Mouse (Mus musculus): ENCODE results near the gene Ehmt2. TPM values are rescaled to one million over a fixed set of nuclear protein-coding genes. Genes with fewer than 3 reads are reported as not detected.

Ehmt2 gene
- polyA plus RNA-seq (2014; fragmentation: Nextera tagmentation; extraction: Ambion mirVana) = 61.0 and 65.7 TPM in 2 replicates

- H3K27ac ChIP-seq (replicated peaks; ENCODE audit: low read depth, low read length) = peak within 1 kb of the TSS; percentile 96
- peaks cover 12% of the 10 kb centered on the region; the same call in 1 of the 2 replicates for H3K4me1 ChIP-seq (ENCODE audit: control insufficient read depth, insufficient read depth, low read length)
- peak within 1 kb of the TSS; percentile 84 for H3K9ac ChIP-seq (ENCODE audit: low read depth, low read length)
- 0% methylated on average over 15 of the region's 44 CpGs for WGBS
- peak; percentile 88 for DNase-seq (ENCODE audit: low spot score)
- H3K27me3 ChIP-seq (replicated peaks; ENCODE audit: control insufficient read depth, insufficient read depth, low read length) = no peaks in the 10 kb centered on the region
- H3K4me2 ChIP-seq (ENCODE audit: low read depth, low read length) = peak within 1 kb of the TSS; percentile 74
- H3K9me3 ChIP-seq (ENCODE audit: control insufficient read depth, low read length) = no peaks in the 10 kb centered on the region
- ATAC-seq (ENCODE audit: low read depth) = peak; percentile 35; the same call in 1 of the 2 replicates
- H3K36me3 ChIP-seq (ENCODE audit: control insufficient read depth, insufficient read depth, low read length) = peaks cover 30% of the 10 kb centered on the region
- H3K4me3 ChIP-seq (ENCODE audit: low read depth, low read length) = peak within 1 kb of the TSS; percentile 89
These were observed at the start of gene Ehmt2, which contains the start of gene C2 for GRCm38 (mm10) chr17:34898160-34898586. Ehmt2 (plus strand) TSS chr17:34898469. C2 (minus strand) TSS chr17:34898265.

- WGBS = under 1% methylated on average over 44 of the region's 65 CpGs
- peak within 1 kb of the TSS; percentile 68 for H3K4me2 ChIP-seq (ENCODE audit: low read depth, low read length)
- peak within 1 kb of the TSS; percentile 82 for H3K9ac ChIP-seq (ENCODE audit: low read depth, low read length)
- H3K27me3 ChIP-seq (replicated peaks; ENCODE audit: control insufficient read depth, insufficient read depth, low read length) = no peaks in the 10 kb centered on the region
- H3K9me3 ChIP-seq (ENCODE audit: control insufficient read depth, low read length) = no peaks in the 10 kb centered on the region
- peaks cover 60% of the 10 kb centered on the region for H3K36me3 ChIP-seq (ENCODE audit: control insufficient read depth, insufficient read depth, low read length)
- peak within 1 kb of the TSS; percentile 17; the same call in 1 of the 2 replicates for H3K27ac ChIP-seq (replicated peaks; ENCODE audit: low read depth, low read length)
- peak; percentile 98 for ATAC-seq (ENCODE audit: low read depth)
- DNase-seq (ENCODE audit: low spot score) = peak; percentile 98
- peaks cover 8% of the 10 kb centered on the region for H3K4me1 ChIP-seq (ENCODE audit: control insufficient read depth, insufficient read depth, low read length)
- H3K4me3 ChIP-seq (ENCODE audit: low read depth, low read length) = peak within 1 kb of the TSS; percentile 69
These were observed 48.4 kb upstream of the Ehmt2 start, which contains the start of the genes Skiv2l and Nelfe for GRCm38 (mm10) chr17:34849722-34850516. Skiv2l (minus strand) TSS chr17:34850210. Nelfe (plus strand) TSS chr17:34850391.

- no peak for DNase-seq (ENCODE audit: low spot score)
- WGBS = 2% methylated on average over 25 of the region's 25 CpGs
- Histone ChIP-seq H3K9ac (ENCODE audit: low read depth, low read length) (peak overlapping the region; percentile 77), H3K9me3 (ENCODE audit: control insufficient read depth, low read length) (no peaks in the 10 kb centered on the region), H3K27ac (replicated peaks; ENCODE audit: low read depth, low read length) (0 out of 2 replicates have a peak overlapping the region, but pooled peaks have one; percentile 17), H3K4me3 (ENCODE audit: low read depth, low read length) (peak overlapping the region; percentile 69), H3K4me1 (ENCODE audit: control insufficient read depth, insufficient read depth, low read length) (peaks cover 8% of the 10 kb centered on the region), H3K36me3 (ENCODE audit: control insufficient read depth, insufficient read depth, low read length) (peaks cover 60% of the 10 kb centered on the region), H3K27me3 (replicated peaks; ENCODE audit: control insufficient read depth, insufficient read depth, low read length) (no peaks in the 10 kb centered on the region), H3K4me2 (ENCODE audit: low read depth, low read length) (peak overlapping the region; percentile 68)
- peak; percentile 13; the same call in 1 of the 2 replicates for ATAC-seq (ENCODE audit: low read depth)
These were observed 47.6 kb upstream of the Ehmt2 start for GRCm38 (mm10) chr17:34850517-34851125.

- ATAC-seq (ENCODE audit: low read depth) (no peak), DNase-seq (ENCODE audit: low spot score) (no peak)
- H3K36me3 ChIP-seq (ENCODE audit: control insufficient read depth, insufficient read depth, low read length) = peaks cover 48% of the 10 kb centered on the region
- no peak overlapping the region for H3K27ac ChIP-seq (replicated peaks; ENCODE audit: low read depth, low read length)
- no peaks in the 10 kb centered on the region for H3K9me3 ChIP-seq (ENCODE audit: control insufficient read depth, low read length)
- H3K9ac ChIP-seq (ENCODE audit: low read depth, low read length) = no peak overlapping the region
- peaks cover 8% of the 10 kb centered on the region for H3K4me1 ChIP-seq (ENCODE audit: control insufficient read depth, insufficient read depth, low read length)
- no peaks in the 10 kb centered on the region for H3K27me3 ChIP-seq (replicated peaks; ENCODE audit: control insufficient read depth, insufficient read depth, low read length)
- H3K4me3 ChIP-seq (ENCODE audit: low read depth, low read length) = no peak overlapping the region
- H3K4me2 ChIP-seq (ENCODE audit: low read depth, low read length) = no peak overlapping the region
- 52% methylated on average over 8 of the region's 8 CpGs for WGBS
These were observed 44.8 kb upstream of the Ehmt2 start for GRCm38 (mm10) chr17:34853511-34853910.

GRCm38 (mm10) chr17:34854761-34855160, 43.5 kb upstream of the Ehmt2 start:
- Histone ChIP-seq H3K27me3 (replicated peaks; ENCODE audit: control insufficient read depth, insufficient read depth, low read length) (no peaks in the 10 kb centered on the region), H3K9ac (ENCODE audit: low read depth, low read length) (no peak overlapping the region), H3K4me2 (ENCODE audit: low read depth, low read length) (no peak overlapping the region), H3K4me1 (ENCODE audit: control insufficient read depth, insufficient read depth, low read length) (peaks cover 8% of the 10 kb centered on the region), H3K9me3 (ENCODE audit: control insufficient read depth, low read length) (no peaks in the 10 kb centered on the region), H3K27ac (replicated peaks; ENCODE audit: low read depth, low read length) (no peak overlapping the region), H3K36me3 (ENCODE audit: control insufficient read depth, insufficient read depth, low read length) (peaks cover 48% of the 10 kb centered on the region), H3K4me3 (ENCODE audit: low read depth, low read length) (no peak overlapping the region)
- ATAC-seq (ENCODE audit: low read depth) (no peak), DNase-seq (ENCODE audit: low spot score) (no peak)
- WGBS = 75% methylated on average over 3 of the region's 3 CpGs

- H3K9me3 ChIP-seq (ENCODE audit: control insufficient read depth, low read length) = no peaks in the 10 kb centered on the region
- no peak overlapping the region for H3K4me2 ChIP-seq (ENCODE audit: low read depth, low read length)
- H3K4me1 ChIP-seq (ENCODE audit: control insufficient read depth, insufficient read depth, low read length) = peaks cover 7% of the 10 kb centered on the region
- H3K4me3 ChIP-seq (ENCODE audit: low read depth, low read length) = no peak overlapping the region
- WGBS = 39% methylated on average over 3 of the region's 3 CpGs
- peaks cover 48% of the 10 kb centered on the region for H3K36me3 ChIP-seq (ENCODE audit: control insufficient read depth, insufficient read depth, low read length)
- no peaks in the 10 kb centered on the region for H3K27me3 ChIP-seq (replicated peaks; ENCODE audit: control insufficient read depth, insufficient read depth, low read length)
- no peak overlapping the region for H3K27ac ChIP-seq (replicated peaks; ENCODE audit: low read depth, low read length)
- DNase-seq (ENCODE audit: low spot score) (peak; percentile 30), ATAC-seq (ENCODE audit: low read depth) (no peak)
- 0 out of 2 replicates have a peak overlapping the region, but pooled peaks have one; percentile 2 for H3K9ac ChIP-seq (ENCODE audit: low read depth, low read length)
These were observed 42.4 kb upstream of the Ehmt2 start for GRCm38 (mm10) chr17:34855825-34856224.

GRCm38 (mm10) chr17:34858670-34859069, 39.6 kb upstream of the Ehmt2 start:
- WGBS = 86% methylated on average over 4 of the region's 4 CpGs
- Histone ChIP-seq H3K27ac (replicated peaks; ENCODE audit: low read depth, low read length) (no peak overlapping the region), H3K4me2 (ENCODE audit: low read depth, low read length) (no peak overlapping the region), H3K4me3 (ENCODE audit: low read depth, low read length) (no peak overlapping the region), H3K36me3 (ENCODE audit: control insufficient read depth, insufficient read depth, low read length) (peaks cover 31% of the 10 kb centered on the region), H3K27me3 (replicated peaks; ENCODE audit: control insufficient read depth, insufficient read depth, low read length) (no peaks in the 10 kb centered on the region), H3K9ac (ENCODE audit: low read depth, low read length) (no peak overlapping the region), H3K4me1 (ENCODE audit: control insufficient read depth, insufficient read depth, low read length) (no peaks in the 10 kb centered on the region), H3K9me3 (ENCODE audit: control insufficient read depth, low read length) (no peaks in the 10 kb centered on the region)
- ATAC-seq (ENCODE audit: low read depth) = no peak
- no peak for DNase-seq (ENCODE audit: low spot score)

GRCm38 (mm10) chr17:34860514-34860913, 37.8 kb upstream of the Ehmt2 start:
- H3K9me3 ChIP-seq (ENCODE audit: control insufficient read depth, low read length) = no peaks in the 10 kb centered on the region
- no peaks in the 10 kb centered on the region for H3K4me1 ChIP-seq (ENCODE audit: control insufficient read depth, insufficient read depth, low read length)
- no peak overlapping the region for H3K27ac ChIP-seq (replicated peaks; ENCODE audit: low read depth, low read length)
- H3K36me3 ChIP-seq (ENCODE audit: control insufficient read depth, insufficient read depth, low read length) = peaks cover 13% of the 10 kb centered on the region; the same call in 1 of the 2 replicates
- no peak for DNase-seq (ENCODE audit: low spot score)
- H3K9ac ChIP-seq (ENCODE audit: low read depth, low read length) = no peak overlapping the region
- H3K4me3 ChIP-seq (ENCODE audit: low read depth, low read length) = no peak overlapping the region
- no peaks in the 10 kb centered on the region for H3K27me3 ChIP-seq (replicated peaks; ENCODE audit: control insufficient read depth, insufficient read depth, low read length)
- ATAC-seq (ENCODE audit: low read depth) = no peak
- WGBS = 74% methylated on average over 9 of the region's 9 CpGs
- H3K4me2 ChIP-seq (ENCODE audit: low read depth, low read length) = no peak overlapping the region
